Mouse (Mus musculus) stomach, embryonic 15.5 days (tissue): ENCODE data around the gene Ankib1. TPM values are rescaled to one million over a fixed set of nuclear protein-coding genes. Genes with fewer than 3 reads are reported as not detected.

ENCODE experiments used
- ATAC-seq: fragments of 200-750 bp; cut with Nextera tagmentation; 2 replicates; pipeline ENCODE4 v1.8.0; 2017; ENCODE audit warnings: low read depth, moderate number of reproducible peaks, moderate TSS enrichment; ENCODE audit not compliant: insufficient read depth, low FRiP score
- H3K27ac ChIP-seq: fragments of 300-500 bp; sonication (generic); 2 replicates; pipeline ENCODE4 v1.5.1; 2015; ENCODE audit warnings: mild to moderate bottlenecking, inconsistent platforms
- H3K27me3 ChIP-seq: fragments of 300-500 bp; sonication (generic); replicated peaks from 2 replicates; pipeline ENCODE4 v1.6.1; 2015; ENCODE audit warnings: inconsistent platforms
- H3K36me3 ChIP-seq: fragments of 300-500 bp; sonication (generic); 2 replicates; pipeline ENCODE4 v1.6.1; 2015; ENCODE audit warnings: inconsistent platforms
- H3K4me1 ChIP-seq: fragments of 300-500 bp; sonication (generic); 2 replicates; pipeline ENCODE4 v1.6.1; 2015; ENCODE audit warnings: inconsistent platforms
- H3K4me2 ChIP-seq: fragments of 300-500 bp; sonication (generic); 2 replicates; pipeline ENCODE4 v1.6.1; 2015; ENCODE audit warnings: mild to moderate bottlenecking, inconsistent platforms
- H3K4me3 ChIP-seq: fragments of 300-500 bp; sonication (generic); replicated peaks from 2 replicates; pipeline ENCODE4 v1.5.1; 2015; ENCODE audit warnings: inconsistent platforms
- H3K9ac ChIP-seq: fragments of 300-500 bp; sonication (generic); 2 replicates; pipeline ENCODE4 v1.6.1; 2015; ENCODE audit warnings: inconsistent platforms
- H3K9me3 ChIP-seq: fragments of 300-500 bp; sonication (generic); 2 replicates; pipeline ENCODE4 v1.6.1; 2016; ENCODE audit warnings: inconsistent platforms
- WGBS: fragments of 180-500 bp; shearing (Covaris S2); methylation state at CpG from one replicate; pipeline ENCODE4 v1.1.7; 2015; 5-methylcytosine and 5-hydroxymethylcytosine counted together
- polyA plus RNA-seq: library from polyadenylated mRNA; unstranded; fragments of >200 nt; fragmentation: Nextera tagmentation; extraction: Ambion mirVana; gene quantifications from 2 replicates; pipeline ENCODE4 v1.2.1, GENCODE M21; 2015

Ankib1 gene
- polyA plus RNA-seq, 1 experiment from 2014 or later: 9.1 TPM

DNA sequence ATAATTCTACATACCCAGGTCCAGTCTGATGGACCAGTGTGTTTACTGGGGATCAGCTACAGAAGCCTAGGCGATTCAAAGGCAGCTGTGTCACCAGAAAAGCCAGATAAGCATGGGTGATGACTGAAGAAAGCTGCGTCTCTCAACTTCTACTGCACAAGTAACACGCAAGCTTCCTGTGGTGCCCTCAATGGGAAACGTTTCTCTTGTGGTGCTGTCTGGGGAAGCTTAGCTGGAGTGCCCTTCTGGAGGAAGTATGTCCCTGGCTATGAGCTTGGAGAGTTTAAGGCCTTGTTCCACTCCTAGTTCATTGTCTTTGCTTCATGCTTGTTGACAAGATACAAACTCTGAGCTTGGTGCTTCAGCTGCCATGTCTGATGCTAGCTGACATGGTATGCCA, 83.4 kb downstream of the Ankib1 start:
- Histone ChIP-seq H3K27ac (no peak overlapping the region), H3K4me2 (no peak overlapping the region), H3K27me3 (no peaks in the 10 kb centered on the region), H3K36me3 (peaks cover 3% of the 10 kb centered on the region; the same call in 1 of the 2 replicates), H3K4me3 (no peak overlapping the region), H3K4me1 (no peaks in the 10 kb centered on the region), H3K9me3 (no peaks in the 10 kb centered on the region), H3K9ac (no peak overlapping the region)
- no peak for ATAC-seq
- WGBS: 86% methylated on average over 4 of the region's 4 CpGs

DNA sequence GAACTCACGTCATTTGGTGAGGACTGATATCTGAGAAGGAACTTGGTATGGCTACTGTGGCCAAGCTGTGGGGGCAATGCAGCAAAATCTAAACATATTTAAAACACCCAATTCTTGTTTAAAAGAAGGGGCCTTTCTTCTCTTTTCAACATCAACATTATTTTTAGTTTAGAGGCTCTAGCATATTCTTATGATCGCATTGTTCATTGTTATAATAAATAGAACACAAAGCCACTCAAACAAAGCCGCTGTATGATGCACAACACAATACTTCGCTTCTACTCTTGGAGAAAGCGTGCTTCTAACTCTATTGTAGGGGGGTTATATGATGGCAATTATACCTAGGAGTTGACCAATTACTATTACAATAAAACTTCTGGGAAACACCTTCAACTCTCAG, 86.9 kb downstream of the Ankib1 start:
- Histone ChIP-seq H3K4me2 (no peak overlapping the region), H3K4me1 (no peaks in the 10 kb centered on the region), H3K4me3 (no peak overlapping the region), H3K9ac (no peak overlapping the region), H3K27ac (no peak overlapping the region), H3K36me3 (peaks cover under 1% of the 10 kb centered on the region; the same call in 1 of the 2 replicates), H3K9me3 (no peaks in the 10 kb centered on the region), H3K27me3 (no peaks in the 10 kb centered on the region)
- WGBS: 93% methylated on average over 5 of the region's 5 CpGs
- ATAC-seq: no peak

DNA sequence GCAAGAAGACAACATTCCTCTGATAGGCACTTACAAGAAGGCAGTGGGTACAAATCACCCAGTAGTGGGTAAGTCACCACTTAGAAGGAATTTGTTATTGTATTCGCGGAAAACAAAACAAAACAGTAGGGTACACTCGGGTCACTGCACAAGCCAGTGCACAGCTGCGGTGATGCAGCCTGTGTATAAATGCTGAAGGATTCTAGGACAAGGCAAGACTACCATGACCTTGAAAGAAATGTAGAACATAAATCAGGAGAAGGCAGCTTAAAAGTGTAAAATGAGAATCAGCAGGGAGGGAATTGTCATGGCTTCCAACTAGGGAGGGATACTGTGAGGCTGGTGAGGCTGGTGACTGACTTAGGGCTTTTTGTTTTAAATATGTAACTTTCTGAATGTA, 100.5 kb downstream of the Ankib1 start:
- no peaks in the 10 kb centered on the region for H3K27me3 ChIP-seq
- 87% methylated on average over 4 of the region's 4 CpGs for WGBS
- H3K9me3 ChIP-seq: no peaks in the 10 kb centered on the region
- H3K9ac ChIP-seq: no peak overlapping the region
- peaks cover 14% of the 10 kb centered on the region; the same call in 1 of the 2 replicates for H3K36me3 ChIP-seq
- ATAC-seq: no peak
- H3K4me3 ChIP-seq: no peak overlapping the region
- no peaks in the 10 kb centered on the region for H3K4me1 ChIP-seq
- H3K27ac ChIP-seq: no peak overlapping the region
- H3K4me2 ChIP-seq: no peak overlapping the region

DNA sequence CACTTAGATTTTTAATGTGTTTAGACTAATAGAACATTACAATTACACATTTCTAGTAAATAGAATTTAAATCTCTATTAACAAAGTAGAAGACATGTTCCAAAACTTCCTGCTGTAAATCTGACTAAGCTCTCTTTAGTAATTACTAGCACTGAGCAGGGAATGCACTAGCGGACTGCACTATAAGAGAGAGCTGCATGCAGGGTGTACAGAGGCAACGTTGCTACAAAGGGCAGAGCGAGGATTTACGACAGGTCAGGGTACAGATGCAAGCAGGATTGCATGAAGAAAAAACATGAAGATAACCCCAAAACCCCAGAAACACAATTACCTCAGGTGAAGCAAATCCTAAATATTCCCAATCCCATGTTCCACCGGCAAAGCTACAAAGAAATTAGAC, 102.7 kb downstream of the Ankib1 start:
- ATAC-seq: no peak
- Histone ChIP-seq H3K4me1 (no peaks in the 10 kb centered on the region), H3K36me3 (peaks cover 18% of the 10 kb centered on the region; the same call in 1 of the 2 replicates), H3K9me3 (no peaks in the 10 kb centered on the region), H3K4me3 (no peak overlapping the region), H3K27me3 (no peaks in the 10 kb centered on the region), H3K9ac (no peak overlapping the region), H3K27ac (no peak overlapping the region), H3K4me2 (no peak overlapping the region)
- 88% methylated on average over 5 of the region's 5 CpGs for WGBS

DNA sequence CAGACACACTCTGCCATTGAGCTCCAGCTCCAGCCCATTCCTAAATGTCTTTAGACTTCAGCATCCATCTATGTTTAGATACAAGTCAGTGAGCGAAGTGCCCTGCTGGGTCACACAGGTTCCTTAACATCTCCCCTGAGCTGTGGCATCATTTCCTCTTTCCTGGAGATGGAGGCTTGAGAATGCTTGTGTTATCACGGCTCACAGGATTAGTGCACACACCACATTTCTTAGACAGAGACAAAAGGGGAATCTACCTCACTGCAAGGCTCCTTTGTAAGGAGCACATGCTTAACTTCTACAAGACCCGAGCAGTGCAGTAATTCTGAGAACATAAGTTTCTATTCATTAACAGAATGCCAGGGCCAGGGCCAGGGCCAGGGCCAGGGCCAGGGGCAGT, 106.7 kb downstream of the Ankib1 start:
- H3K36me3 ChIP-seq: peaks cover 19% of the 10 kb centered on the region
- WGBS: 75% methylated on average over 3 of the region's 3 CpGs
- no peaks in the 10 kb centered on the region for H3K4me1 ChIP-seq
- no peak overlapping the region for H3K4me2 ChIP-seq
- no peak overlapping the region for H3K9ac ChIP-seq
- H3K27me3 ChIP-seq: no peaks in the 10 kb centered on the region
- H3K27ac ChIP-seq: no peak overlapping the region
- no peak overlapping the region for H3K4me3 ChIP-seq
- no peaks in the 10 kb centered on the region for H3K9me3 ChIP-seq
- ATAC-seq: no peak

DNA sequence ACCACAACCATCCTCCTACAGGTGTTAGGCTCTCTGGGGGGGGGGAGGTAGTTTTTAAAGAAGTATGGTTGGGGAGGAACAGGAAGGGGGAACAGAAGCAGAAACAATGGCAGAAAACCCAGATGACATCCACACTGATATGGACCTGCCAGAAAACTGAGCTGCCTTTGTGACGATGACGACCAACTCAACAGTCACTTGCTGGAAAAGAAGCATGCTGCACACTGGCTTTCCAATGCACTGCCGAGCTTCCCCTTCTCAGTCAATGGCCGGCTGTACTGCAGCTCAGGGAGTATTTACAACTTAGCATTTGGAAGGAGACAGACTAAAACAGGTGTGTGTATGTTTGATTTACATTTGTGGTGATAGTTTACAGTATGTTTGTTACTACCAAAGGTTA, 107.5 kb downstream of the Ankib1 start:
- H3K36me3 ChIP-seq: peaks cover 19% of the 10 kb centered on the region
- 86% methylated on average over 4 of the region's 4 CpGs for WGBS
- H3K4me2 ChIP-seq: no peak overlapping the region

DNA sequence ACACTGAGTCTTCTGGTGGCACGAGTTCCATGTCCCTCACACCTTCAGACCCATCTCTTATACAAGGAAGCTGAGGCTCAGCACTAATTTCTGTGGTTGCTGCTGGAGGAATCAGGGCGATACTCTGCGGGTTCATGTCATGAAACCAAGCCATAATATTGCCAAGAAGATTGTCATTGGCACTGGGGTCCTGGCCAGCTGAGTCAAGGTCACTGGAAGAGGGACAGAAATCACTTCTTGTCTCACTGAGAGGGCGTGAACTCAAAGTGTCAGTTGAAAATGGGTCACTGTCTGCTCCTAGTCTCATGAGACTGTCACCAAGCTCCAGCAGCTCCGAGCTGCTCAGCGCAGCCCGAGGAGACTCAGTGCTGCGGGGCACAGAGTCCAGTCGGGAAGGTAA, 109.8 kb downstream of the Ankib1 start:
- no peak overlapping the region for H3K27ac ChIP-seq
- peaks cover 15% of the 10 kb centered on the region for H3K36me3 ChIP-seq
- no peak overlapping the region for H3K4me2 ChIP-seq
- H3K9ac ChIP-seq: no peak overlapping the region
- no peaks in the 10 kb centered on the region for H3K4me1 ChIP-seq
- H3K27me3 ChIP-seq: no peaks in the 10 kb centered on the region
- H3K9me3 ChIP-seq: no peaks in the 10 kb centered on the region
- ATAC-seq: no peak
- 95% methylated on average over 9 of the region's 9 CpGs for WGBS
- no peak overlapping the region for H3K4me3 ChIP-seq

More for the DNA sequence above, 107.5 kb downstream of the Ankib1 start:
- Histone ChIP-seq H3K27ac (no peak overlapping the region), H3K9ac (no peak overlapping the region), H3K4me3 (no peak overlapping the region), H3K4me1 (no peaks in the 10 kb centered on the region), H3K9me3 (no peaks in the 10 kb centered on the region), H3K27me3 (no peaks in the 10 kb centered on the region)
- ATAC-seq: no peak

DNA sequence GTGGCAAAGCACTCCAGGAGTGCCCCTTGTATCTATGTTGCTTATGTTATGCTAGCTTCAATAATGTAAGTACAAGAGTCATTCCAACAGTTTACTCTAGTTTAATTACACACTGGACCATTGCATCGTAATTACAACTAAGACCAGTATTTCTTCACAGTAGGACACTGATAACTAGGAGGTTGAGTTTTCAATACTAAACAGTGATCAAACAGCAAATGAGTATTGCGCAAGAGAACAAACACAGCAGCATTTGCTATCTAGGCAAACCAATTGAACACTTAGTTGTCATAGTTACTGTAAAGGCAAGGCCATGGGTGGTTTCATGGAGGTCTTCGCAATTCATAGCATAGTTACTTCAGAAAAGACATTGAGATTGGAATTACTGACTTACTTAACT, 111.4 kb downstream of the Ankib1 start:
- Histone ChIP-seq H3K9me3 (no peaks in the 10 kb centered on the region), H3K4me2 (no peak overlapping the region), H3K27me3 (no peaks in the 10 kb centered on the region), H3K9ac (no peak overlapping the region), H3K4me1 (no peaks in the 10 kb centered on the region), H3K4me3 (no peak overlapping the region), H3K36me3 (peaks cover 15% of the 10 kb centered on the region), H3K27ac (no peak overlapping the region)
- ATAC-seq: no peak
- WGBS: 94% methylated on average over 3 of the region's 3 CpGs

DNA sequence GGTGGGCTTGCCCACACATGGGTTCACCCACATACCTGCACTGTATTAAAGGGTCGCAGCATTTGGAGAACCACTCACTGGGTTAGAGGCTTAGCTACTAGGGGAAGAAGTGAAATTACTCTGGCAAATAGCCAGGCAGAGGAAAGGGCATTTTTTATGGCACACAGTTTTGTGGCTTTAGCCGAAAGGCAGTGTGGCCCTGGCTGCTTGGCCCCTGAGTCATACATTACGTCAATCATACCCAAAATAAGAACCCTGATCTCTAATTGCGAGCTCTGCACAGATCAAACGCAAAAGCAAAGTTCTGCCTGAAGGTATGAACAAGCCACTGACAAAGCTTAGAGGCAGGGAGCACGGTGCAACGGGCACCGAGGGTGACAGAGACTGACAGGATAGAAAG, 114.4 kb downstream of the Ankib1 start:
- H3K9ac ChIP-seq: no peak overlapping the region
- H3K36me3 ChIP-seq: peaks cover 7% of the 10 kb centered on the region; the same call in 1 of the 2 replicates
- H3K4me3 ChIP-seq: no peak overlapping the region
- no peaks in the 10 kb centered on the region for H3K27me3 ChIP-seq
- no peak overlapping the region for H3K27ac ChIP-seq
- H3K9me3 ChIP-seq: no peaks in the 10 kb centered on the region
- no peak overlapping the region for H3K4me2 ChIP-seq
- no peak for ATAC-seq
- H3K4me1 ChIP-seq: no peaks in the 10 kb centered on the region
- WGBS: 88% methylated on average over 8 of the region's 8 CpGs

DNA sequence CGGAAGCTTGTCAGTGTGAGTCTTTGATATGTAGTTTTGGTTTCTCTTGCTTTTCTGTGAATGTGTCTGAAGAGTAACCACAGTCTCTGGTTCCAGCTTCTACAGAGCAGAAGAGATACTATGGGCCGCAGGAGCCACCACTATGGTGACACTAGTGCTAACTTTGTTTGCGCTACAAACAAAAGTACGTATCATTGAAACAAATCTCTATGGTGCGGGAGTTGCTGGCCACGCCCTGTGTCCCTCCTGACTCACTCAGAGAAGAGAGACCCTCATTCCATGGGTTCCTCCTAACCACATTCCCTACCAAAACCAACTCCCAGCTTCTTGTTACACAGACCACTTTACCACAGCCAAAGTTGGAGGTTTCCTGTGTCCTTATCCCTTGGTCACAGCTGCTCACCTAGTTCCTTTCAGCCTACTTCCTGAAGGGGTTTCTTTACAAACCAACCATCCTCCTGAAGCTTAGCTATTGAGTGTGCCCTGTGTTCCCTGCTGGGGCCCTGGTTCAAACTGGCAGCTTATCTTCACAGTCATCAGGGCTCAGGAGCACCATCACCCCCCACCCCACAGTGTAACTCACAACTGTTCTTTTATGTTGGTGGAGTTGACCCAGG, 132.7 kb downstream of the Ankib1 start:
- Histone ChIP-seq H3K4me3 (no peak overlapping the region), H3K4me1 (no peaks in the 10 kb centered on the region), H3K9ac (no peak overlapping the region), H3K36me3 (no peaks in the 10 kb centered on the region), H3K27me3 (no peaks in the 10 kb centered on the region), H3K4me2 (no peak overlapping the region), H3K27ac (no peak overlapping the region), H3K9me3 (no peaks in the 10 kb centered on the region)
- no peak for ATAC-seq
- WGBS: 77% methylated on average over 6 of the region's 6 CpGs

DNA sequence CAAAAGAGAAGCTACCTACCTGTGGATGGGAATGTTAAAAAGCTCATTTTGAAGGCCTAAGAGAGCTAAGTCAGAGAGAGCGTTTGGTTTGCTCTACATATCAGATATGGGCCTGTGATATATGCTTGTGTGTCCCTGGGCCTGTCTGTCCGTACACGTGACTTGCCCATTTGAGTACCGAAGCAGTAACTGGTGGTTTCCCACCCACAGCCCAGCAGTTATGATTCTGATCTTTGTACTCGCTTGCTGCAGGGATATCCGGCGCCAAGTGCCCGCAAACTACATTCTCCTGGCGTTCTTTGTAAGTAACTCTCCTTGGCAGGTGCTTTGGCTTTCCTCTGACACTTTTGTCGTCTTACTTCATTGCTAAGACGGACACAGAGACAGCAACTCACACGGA, 136.1 kb downstream of the Ankib1 start:
- WGBS: 86% methylated on average over 12 of the region's 12 CpGs
- no peak overlapping the region for H3K4me3 ChIP-seq
- H3K9ac ChIP-seq: no peak overlapping the region
- no peaks in the 10 kb centered on the region for H3K27me3 ChIP-seq
- H3K36me3 ChIP-seq: no peaks in the 10 kb centered on the region
- H3K4me1 ChIP-seq: no peaks in the 10 kb centered on the region
- H3K27ac ChIP-seq: no peak overlapping the region
- H3K9me3 ChIP-seq: no peaks in the 10 kb centered on the region
- ATAC-seq: no peak
- no peak overlapping the region for H3K4me2 ChIP-seq

DNA sequence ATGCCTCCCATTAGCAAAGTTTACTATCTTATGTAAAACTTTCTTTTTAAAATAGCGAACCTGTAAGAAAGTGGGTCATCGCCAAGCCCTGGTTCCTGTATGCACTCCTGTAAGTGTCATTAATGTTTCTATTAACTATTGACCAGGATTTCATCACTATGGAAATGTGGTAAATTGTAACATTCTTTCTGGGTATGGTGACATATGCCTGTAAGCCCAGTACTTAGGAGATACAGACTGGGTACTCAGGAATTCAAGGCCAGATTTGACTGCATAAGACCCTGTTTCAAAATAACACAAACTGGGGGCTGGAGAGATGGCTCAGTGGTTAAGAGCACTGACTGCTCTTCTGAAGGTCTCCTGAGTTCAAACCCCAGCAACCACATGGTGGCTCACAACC, 137.5 kb downstream of the Ankib1 start:
- H3K4me1 ChIP-seq: no peaks in the 10 kb centered on the region
- no peak overlapping the region for H3K27ac ChIP-seq
- H3K4me2 ChIP-seq: no peak overlapping the region
- no peaks in the 10 kb centered on the region for H3K9me3 ChIP-seq
- no peak overlapping the region for H3K9ac ChIP-seq
- no peak for ATAC-seq
- no peak overlapping the region for H3K4me3 ChIP-seq
- no peaks in the 10 kb centered on the region for H3K36me3 ChIP-seq
- WGBS: 85% methylated on average over 2 of the region's 2 CpGs
- H3K27me3 ChIP-seq: no peaks in the 10 kb centered on the region

DNA sequence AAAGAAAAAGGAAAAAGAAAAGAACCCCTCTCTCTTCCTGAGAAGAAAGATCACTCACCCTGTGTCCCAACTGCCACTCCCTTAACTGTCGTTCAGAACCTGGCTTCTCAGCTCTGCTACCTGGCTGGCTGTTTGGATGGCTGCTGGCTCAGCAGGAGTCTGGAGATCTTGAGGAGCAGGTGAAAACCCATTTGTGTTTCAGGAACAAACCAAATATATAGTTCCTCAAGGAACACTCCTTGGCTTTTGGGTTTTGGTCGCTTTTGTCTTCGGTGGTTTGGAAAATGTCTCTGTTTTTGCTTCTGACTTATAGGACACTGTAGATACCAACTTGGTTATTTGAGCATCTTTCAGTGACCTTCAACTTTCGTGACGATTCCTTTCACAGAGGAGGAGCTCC, 145.6 kb downstream of the Ankib1 start, which contains the start of gene Gatad1:
TSS of gene Gatad1 (minus strand) at position 101 of the 400 bp plus-strand sequence.
- Histone ChIP-seq H3K9ac (no peak within 1 kb of the TSS), H3K27me3 (no peaks in the 10 kb centered on the region), H3K4me1 (no peaks in the 10 kb centered on the region), H3K9me3 (no peaks in the 10 kb centered on the region), H3K36me3 (no peaks in the 10 kb centered on the region), H3K4me2 (no peak within 1 kb of the TSS), H3K27ac (no peak within 1 kb of the TSS), H3K4me3 (no peak within 1 kb of the TSS)
- no peak for ATAC-seq
- WGBS: 77% methylated on average over 5 of the region's 5 CpGs
